Mouse (Mus musculus) adrenal gland, postnatal 25 days (tissue): Measurements from ENCODE around the gene Ctf2. TPM values are rescaled to one million over a fixed set of nuclear protein-coding genes. Genes with fewer than 3 reads are reported as not detected.
A peak's percentile ranks its signal among the peaks of the same experiment; 100 is the strongest.

Experiments
- DNase-seq: peaks from one replicate; pipeline ENCODE4 v3.0.0; 2021; ENCODE audit warnings: mixed read lengths
- microRNA-seq, 2 experiments: library from miRNA; unstranded; fragments of <30 nt; microRNA quantifications; one replicate each; pipeline ENCODE4 v1.2.0; 2021
- total RNA-seq: library from RNA; stranded (reverse); gene quantifications from 2 replicates; pipeline ENCODE4 v1.2.3, GENCODE M21; 2021

Ctf2 gene
- total RNA-seq, 1 experiment from 2014 or later = not detected

GRCm38 (mm10) chr7:127685304-127686018 is 46.5 kb downstream of the Ctf2 start:
- no peak for DNase-seq

DNA sequence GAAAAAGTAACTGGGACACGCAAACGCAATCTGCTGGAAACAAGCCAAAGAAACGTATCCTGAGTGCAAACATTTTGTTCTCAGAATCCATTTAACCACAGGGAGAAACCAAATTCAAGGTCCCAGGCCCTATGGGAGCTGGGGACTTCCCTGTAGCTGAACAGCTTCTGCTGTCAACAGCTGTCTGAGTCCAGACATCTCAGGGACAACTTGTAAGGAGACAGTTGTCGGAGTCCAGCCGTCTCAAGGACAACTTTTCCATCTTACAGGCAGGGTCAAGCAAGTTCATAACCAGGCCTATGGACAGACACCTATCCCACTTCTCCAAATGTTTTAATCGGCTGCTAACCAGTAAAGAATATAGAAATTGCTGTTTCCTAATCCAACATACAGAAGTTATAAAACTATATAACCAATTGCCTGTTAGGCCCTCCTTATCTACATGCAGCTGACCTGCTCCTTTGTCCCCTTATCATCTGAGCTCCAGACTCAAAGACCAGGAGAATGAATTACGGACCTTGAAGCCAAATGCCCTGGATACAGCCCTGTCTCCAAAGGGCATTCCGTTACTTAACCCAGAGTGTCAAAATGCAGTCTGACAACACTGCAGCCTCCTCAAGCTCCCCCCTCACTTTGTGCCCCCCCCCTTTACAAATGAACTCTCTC is 49.9 kb downstream of the Ctf2 start:
- DNase-seq = no peak

DNA sequence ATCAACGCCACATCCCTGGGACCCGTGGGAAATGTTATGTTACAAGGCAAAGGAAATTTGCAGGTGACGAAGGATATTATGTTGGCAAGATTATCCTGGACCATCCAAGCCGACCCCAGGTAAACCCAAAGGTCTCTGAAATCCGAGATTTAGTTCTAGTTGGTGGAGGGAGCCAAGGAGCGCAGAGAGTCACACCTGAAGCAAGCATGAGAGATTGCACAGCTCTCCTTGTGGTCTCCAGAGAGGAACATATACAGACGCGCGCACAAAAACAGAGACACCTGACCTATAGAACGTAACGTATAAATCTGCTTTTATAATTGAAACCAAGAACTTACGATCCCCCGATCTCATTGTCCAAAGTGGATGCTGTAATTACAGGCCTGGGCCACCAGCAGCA is 51.4 kb downstream of the Ctf2 start:
- no peak for DNase-seq

DNA sequence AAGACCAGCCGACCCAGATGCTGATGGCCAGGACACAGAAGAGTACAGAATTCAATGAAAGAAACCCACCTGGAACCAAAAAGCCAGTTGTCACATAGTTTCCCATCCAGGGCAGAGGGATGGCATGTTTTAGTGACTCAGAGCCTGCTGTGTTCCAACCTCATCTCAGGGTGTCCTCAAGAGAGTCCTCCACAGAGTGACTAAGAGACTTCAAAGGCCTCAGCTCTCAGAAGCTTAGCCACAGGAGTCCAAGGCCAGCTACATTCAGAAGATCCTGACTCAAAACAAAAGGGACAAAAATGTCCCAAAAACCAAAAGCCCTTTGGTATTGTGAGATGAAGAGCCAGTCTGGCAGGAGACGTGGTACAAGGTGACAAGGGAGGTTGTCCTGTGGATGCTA is 53.2 kb downstream of the Ctf2 start:
- DNase-seq = no peak

DNA sequence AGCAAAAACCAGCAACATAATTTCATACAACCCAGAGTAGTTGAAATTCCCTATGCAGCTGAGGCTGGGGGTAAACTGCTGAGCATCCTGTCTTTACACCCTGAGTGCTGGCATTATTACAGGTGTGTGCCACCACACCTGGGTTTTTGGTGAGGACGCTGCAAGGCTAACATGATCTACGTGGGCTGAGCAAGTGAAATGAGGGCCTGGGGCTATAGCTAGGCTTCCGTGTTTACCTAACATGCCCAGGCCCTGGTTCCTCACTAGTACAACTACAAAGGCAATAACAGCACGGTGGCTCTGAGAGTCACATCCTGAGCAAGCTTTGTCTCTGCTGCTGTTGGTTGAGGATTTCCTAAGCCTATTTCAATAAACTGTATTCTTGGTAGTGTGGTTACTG is 54.4 kb downstream of the Ctf2 start:
- DNase-seq = no peak

- peak; percentile 65 for DNase-seq
Measured at GRCm38 (mm10) chr7:127677077-127677476, 54.9 kb downstream of the Ctf2 start.

DNA sequence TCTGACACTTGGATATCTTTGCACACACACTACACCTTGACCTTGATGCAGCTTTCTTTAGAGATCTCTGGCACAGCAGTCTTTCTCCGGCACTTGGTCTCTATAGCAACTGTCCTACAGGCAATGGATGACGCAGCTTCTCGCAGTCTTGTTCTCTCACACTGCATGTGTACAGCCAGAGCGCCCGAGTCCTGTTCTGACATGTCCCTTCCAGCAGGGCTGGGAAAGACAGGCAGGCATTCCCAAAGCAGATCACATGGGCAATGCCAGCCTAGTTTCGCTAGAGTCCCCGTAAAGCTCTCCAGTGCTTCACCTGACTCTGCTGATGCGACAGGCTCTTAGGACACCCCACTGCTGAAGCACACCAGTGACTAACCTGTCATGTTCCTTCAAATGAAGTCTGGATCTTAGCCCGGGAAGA is 56.6 kb downstream of the Ctf2 start:
- DNase-seq = no peak

DNA sequence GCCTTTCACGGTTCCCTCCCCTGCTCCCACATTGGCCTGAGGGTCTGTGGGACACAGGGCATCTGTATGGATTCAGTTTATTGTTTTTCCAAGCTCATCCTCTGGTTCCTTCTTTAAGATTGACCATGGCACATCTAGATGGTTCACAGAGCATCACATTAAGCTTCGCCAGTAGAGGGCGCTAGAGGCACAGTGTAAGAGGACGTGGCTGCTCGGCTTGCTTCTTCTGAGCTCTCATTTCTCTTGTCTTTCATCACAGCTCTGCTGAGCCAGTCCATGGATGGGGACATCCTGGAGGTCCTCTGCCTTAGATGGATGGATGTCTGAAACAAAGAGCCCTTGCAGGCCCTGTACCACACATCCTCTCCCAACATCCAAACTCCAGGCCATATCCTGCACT is 57.0 kb downstream of the Ctf2 start:
- peak; percentile 89 for DNase-seq

DNA sequence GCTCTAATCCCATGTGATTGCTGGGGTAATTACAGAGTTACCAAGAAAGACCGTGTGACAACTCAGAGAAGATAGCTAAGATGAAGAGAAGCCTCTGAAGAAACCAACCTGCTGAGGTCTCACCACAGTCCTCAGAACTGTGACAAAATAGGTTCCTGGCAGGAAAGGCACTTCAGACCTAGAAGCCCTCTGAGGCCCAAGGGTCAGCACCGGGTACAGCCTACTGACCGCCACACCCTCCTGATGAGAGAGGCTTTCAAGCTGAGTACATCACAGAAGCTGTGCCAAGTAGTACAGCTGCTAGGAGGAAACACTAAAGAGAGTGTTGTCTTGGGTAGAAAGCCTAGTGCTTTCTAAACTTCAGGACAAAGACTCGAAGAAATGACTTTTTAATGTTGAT is 59.2 kb downstream of the Ctf2 start:
- DNase-seq = no peak

GRCm38 (mm10) chr7:127671880-127672774 is 59.8 kb downstream of the Ctf2 start:
- DNase-seq = no peak

Small RNAs within 50 kb of the gene (microRNA-seq; reads per million reads assigned to microRNA genes)
- 0 reads per million in 2 experiments for gene Mir762

Other genes with a start within 250 kb of the Ctf2 start
- 111 and 125 TPM in 2 replicates for gene Srcap, start 220.2 kb downstream of the Ctf2 start, total RNA-seq
- gene Gm42715, start 212.6 kb downstream of the Ctf2 start, total RNA-seq = 21.7 and 31.3 TPM in 2 replicates
- gene Tmem265, start 170.8 kb downstream of the Ctf2 start, total RNA-seq = not detected in 2 replicates
- 52.3 and 55.0 TPM in 2 replicates for gene Phkg2, start 158.8 kb downstream of the Ctf2 start, total RNA-seq
- 12.7 and 15.4 TPM in 2 replicates for gene Ccdc189, start 143.6 kb downstream of the Ctf2 start, total RNA-seq
- gene Rnf40, start 143.4 kb downstream of the Ctf2 start, total RNA-seq = 60.6 and 69.6 TPM in 2 replicates
- 25.1 and 25.4 TPM in 2 replicates for gene Zfp629, start 116.4 kb downstream of the Ctf2 start, total RNA-seq
- gene Bcl7c, start 23.2 kb downstream of the Ctf2 start, total RNA-seq = 64.9 and 114 TPM in 2 replicates
- gene Ctf1, start 19.4 kb downstream of the Ctf2 start, total RNA-seq = 2.5 and 2.6 TPM in 2 replicates
- 18.3 and 18.5 TPM in 2 replicates for gene Fbxl19, start 12.4 kb upstream of the Ctf2 start, total RNA-seq
- gene Orai3, start 37.6 kb upstream of the Ctf2 start, total RNA-seq = 31.5 and 37.2 TPM in 2 replicates
- 36.9 and 49.8 TPM in 2 replicates for gene Setd1a, start 44.5 kb upstream of the Ctf2 start, total RNA-seq
- 4.4 and 6.9 TPM in 2 replicates for gene Gm49388, start 53.4 kb upstream of the Ctf2 start, total RNA-seq
- 49.1 and 66.2 TPM in 2 replicates for gene Hsd3b7, start 68.4 kb upstream of the Ctf2 start, total RNA-seq
- 101 and 122 TPM in 2 replicates for gene Stx4a, start 92.1 kb upstream of the Ctf2 start, total RNA-seq
- 4.2 and 8.0 TPM in 2 replicates for gene Stx1b, start 92.4 kb upstream of the Ctf2 start, total RNA-seq
- 41.2 and 42.2 TPM in 2 replicates for gene Zfp646, start 144.1 kb upstream of the Ctf2 start, total RNA-seq
- 9.3 and 11.3 TPM in 2 replicates for gene Zfp668, start 144.7 kb upstream of the Ctf2 start, total RNA-seq
- gene Prss53, start 158.8 kb upstream of the Ctf2 start, total RNA-seq = 1.2 and 2.2 TPM in 2 replicates
- gene Gm21974, start 163.3 kb upstream of the Ctf2 start, total RNA-seq = not detected in 2 replicates
- 69.5 and 76.6 TPM in 2 replicates for gene Vkorc1, start 163.5 kb upstream of the Ctf2 start, total RNA-seq
- 119 and 123 TPM in 2 replicates for gene Bckdk, start 171.9 kb upstream of the Ctf2 start, total RNA-seq
- gene Kat8, start 180.3 kb upstream of the Ctf2 start, total RNA-seq = 30.0 and 32.6 TPM in 2 replicates
- gene Prss8, start 197.9 kb upstream of the Ctf2 start, total RNA-seq = 0.15 TPM in 1 of 2 replicates, not detected in the other
- 4.4 and 9.7 TPM in 2 replicates for gene Prss36, start 214.6 kb upstream of the Ctf2 start, total RNA-seq
- 189 and 309 TPM in 2 replicates for gene Fus, start 235.3 kb upstream of the Ctf2 start, total RNA-seq